Mouse (Mus musculus) heart, adult 2 months (tissue): ENCODE data around the gene Henmt1. TPM values are rescaled to one million over a fixed set of nuclear protein-coding genes. Genes with fewer than 3 reads are reported as not detected.

Experiments
- DNase-seq, 2 experiments: peaks; one replicate each; pipeline ENCODE4 v3.0.0; 2021
- H3K27ac ChIP-seq: fragments of 200-600 bp; 2 replicates; pipeline ENCODE4 v1.8.1; 2022
- H3K27me3 ChIP-seq: fragments of 200-500 bp; 2 replicates; pipeline ENCODE4 v1.6.1; 2012; ENCODE audit warnings: mild to moderate bottlenecking, low read length, inconsistent platforms, mixed read lengths; ENCODE audit not compliant: control insufficient read depth, insufficient read depth
- H3K36me3 ChIP-seq: fragments of 200-500 bp; 2 replicates; pipeline ENCODE4 v1.6.1; 2012; ENCODE audit warnings: low read length, inconsistent platforms; ENCODE audit not compliant: control insufficient read depth, insufficient read depth
- H3K4me1 ChIP-seq: fragments of 200-500 bp; 2 replicates; pipeline ENCODE4 v1.6.1; 2011; ENCODE audit warnings: low read length; ENCODE audit not compliant: control insufficient read depth, insufficient read depth
- H3K4me3 ChIP-seq: fragments of 200-600 bp; 2 replicates; pipeline ENCODE4 v1.8.1; 2022
- H3K79me2 ChIP-seq: fragments of 200-500 bp; replicated peaks from 2 replicates; pipeline ENCODE4 v1.6.1; 2012; ENCODE audit warnings: mild to moderate bottlenecking, inconsistent platforms, low read length, moderate library complexity, mixed read lengths; ENCODE audit not compliant: control insufficient read depth, insufficient read depth
- H3K9ac ChIP-seq: fragments of 200-500 bp; 2 replicates; pipeline ENCODE4 v1.6.1; 2012; ENCODE audit warnings: low read depth, mild to moderate bottlenecking, control low read depth, inconsistent platforms, low read length, mixed read lengths
- CTCF ChIP-seq: fragments of 200-600 bp; IDR thresholded peaks from 2 replicates; pipeline ENCODE4 v1.8.1; 2022; ENCODE audit warnings: antibody characterized with exemption, mild to moderate bottlenecking, moderate library complexity
- EP300 ChIP-seq: fragments of 200-500 bp; IDR thresholded peaks from 2 replicates; pipeline ENCODE4 v1.6.1; 2011; ENCODE audit warnings: low read depth, low read length, control low read depth; ENCODE audit not compliant: insufficient read depth
- POLR2A ChIP-seq: fragments of 200-500 bp; IDR thresholded peaks from 2 replicates; pipeline ENCODE4 v1.6.1; 2011; ENCODE audit warnings: mild to moderate bottlenecking, low read depth, low read length, control low read depth; ENCODE audit not compliant: insufficient read depth
- WGBS: fragments of 180-500 bp; shearing (Covaris S2); methylation state at CpG from one replicate; pipeline ENCODE4 v1.1.7; 2018; 5-methylcytosine and 5-hydroxymethylcytosine counted together
- intact Hi-C: fragments of 180-260 bp; cut with DNase I; formaldehyde crosslinking; loops from one replicate; pipeline ENCODE4 v1.15.1; 2025
- polyA plus RNA-seq: library from polyadenylated mRNA; depleted of rRNA; stranded (reverse); fragments of >200 nt; gene quantifications from 2 replicates; pipeline ENCODE4 v1.2.3, GENCODE M21; 2012
- total RNA-seq, 2 experiments: library from RNA; stranded (reverse); gene quantifications; 2 replicates each; pipeline ENCODE4 v1.2.3; 2021

Henmt1 gene
- total and polyA plus RNA-seq, 3 experiments, result not detected

DNA sequence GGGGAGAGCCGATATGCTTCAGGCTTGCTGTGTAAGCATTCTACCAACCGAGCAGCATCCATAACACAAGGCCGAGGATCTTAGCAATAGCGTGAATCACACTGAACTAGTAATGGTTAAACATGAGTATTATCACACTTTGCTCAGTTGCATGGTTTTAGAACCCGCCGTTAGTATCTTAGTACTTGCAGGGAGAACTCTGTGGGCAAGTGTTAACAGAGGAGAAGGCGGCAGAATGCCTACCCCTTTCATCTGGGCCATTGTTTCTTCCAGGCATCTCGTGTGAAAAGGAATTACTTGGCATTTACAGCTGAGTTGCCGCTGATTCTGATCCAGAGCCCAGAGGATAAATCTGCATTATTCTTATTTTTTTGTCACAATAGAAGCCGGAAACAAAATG is 1.3 kb downstream of the Henmt1 start:
- no peak for TF ChIP-seq EP300
- no peak for TF ChIP-seq CTCF
- no peak for TF ChIP-seq POLR2A
- no peak overlapping the region for H3K4me3 ChIP-seq
- no peak overlapping the region for H3K9ac ChIP-seq
- no peak for DNase-seq
- intact Hi-C loops, result no loop called here
- 87% methylated on average over 10 of the region's 10 CpGs for WGBS
- peaks cover 2% of the 10 kb centered on the region for H3K27me3 ChIP-seq
- no peaks in the 10 kb centered on the region for H3K4me1 ChIP-seq
- no peak overlapping the region for H3K27ac ChIP-seq
- H3K36me3 ChIP-seq, result no peaks in the 10 kb centered on the region
- no peaks in the 10 kb centered on the region for H3K79me2 ChIP-seq

DNA sequence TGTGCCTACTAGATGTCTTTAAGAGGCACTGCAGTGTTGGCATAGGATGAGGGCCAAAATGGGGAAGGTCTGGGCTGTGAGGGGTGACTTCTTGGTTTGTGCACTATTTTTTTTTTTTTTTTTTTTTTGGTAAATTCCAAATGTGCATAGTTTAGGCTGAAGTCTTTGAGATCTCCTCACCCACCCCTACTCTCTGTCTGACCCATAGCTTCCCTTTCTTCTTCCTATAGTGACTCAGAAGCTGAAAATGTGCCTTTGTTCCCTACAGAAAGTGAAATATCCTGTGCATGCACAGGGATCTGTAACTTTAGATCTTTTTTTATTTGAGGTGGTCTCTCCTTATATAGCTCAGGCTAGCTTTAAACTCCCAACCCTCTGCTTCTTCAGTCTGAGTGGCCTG is 18.3 kb downstream of the Henmt1 start:
- Histone ChIP-seq H3K4me1 (no peaks in the 10 kb centered on the region; the same call in 1 of the 2 replicates), H3K36me3 (no peaks in the 10 kb centered on the region), H3K27ac (no peak overlapping the region), H3K79me2 (no peaks in the 10 kb centered on the region), H3K27me3 (no peaks in the 10 kb centered on the region), H3K9ac (no peak overlapping the region), H3K4me3 (no peak overlapping the region)
- TF ChIP-seq POLR2A, result no peak
- TF ChIP-seq CTCF, result no peak
- TF ChIP-seq EP300, result no peak
- intact Hi-C loops, result no loop called here
- DNase-seq, result no peak

DNA sequence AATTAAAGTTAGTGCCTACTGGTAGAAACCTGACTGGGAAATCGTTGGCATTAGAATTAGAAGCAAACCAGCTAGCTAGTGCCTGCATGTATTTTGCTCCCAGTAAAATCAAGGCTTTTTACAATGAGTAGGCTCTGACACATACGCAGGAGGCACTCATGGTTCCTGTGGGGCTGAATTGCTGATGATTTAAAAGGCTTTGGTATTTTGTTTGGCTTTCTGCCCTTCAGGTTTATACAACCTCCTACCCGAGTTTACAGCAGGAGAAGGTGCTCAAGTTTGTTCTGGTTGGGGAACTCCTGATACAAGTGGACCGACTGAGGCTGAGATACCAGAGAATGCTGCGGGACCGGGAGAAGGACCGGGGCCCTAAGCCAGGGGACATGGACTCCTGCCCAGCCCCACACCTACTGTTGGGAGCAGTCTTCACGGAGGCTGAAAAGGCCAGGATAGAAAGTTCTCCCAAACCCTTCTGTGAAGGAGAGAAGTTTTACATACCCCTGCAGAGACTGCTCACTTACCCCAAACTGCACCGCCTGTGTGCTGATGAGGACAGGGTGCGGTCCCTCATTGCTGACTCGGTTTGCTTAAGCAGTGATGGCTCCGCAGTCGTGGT is 20.1 kb downstream of the Henmt1 start:
- no peaks in the 10 kb centered on the region for H3K79me2 ChIP-seq
- H3K4me3 ChIP-seq, result no peak overlapping the region
- no peaks in the 10 kb centered on the region for H3K27me3 ChIP-seq
- WGBS, result 60% methylated on average over 13 of the region's 13 CpGs
- no peaks in the 10 kb centered on the region; the same call in 1 of the 2 replicates for H3K4me1 ChIP-seq
- H3K36me3 ChIP-seq, result no peaks in the 10 kb centered on the region
- DNase-seq, result no peak
- no peak overlapping the region for H3K9ac ChIP-seq
- TF ChIP-seq EP300 (no peak), POLR2A (no peak), CTCF (no peak)
- intact Hi-C loops, result no loop called here
- no peak overlapping the region for H3K27ac ChIP-seq

DNA sequence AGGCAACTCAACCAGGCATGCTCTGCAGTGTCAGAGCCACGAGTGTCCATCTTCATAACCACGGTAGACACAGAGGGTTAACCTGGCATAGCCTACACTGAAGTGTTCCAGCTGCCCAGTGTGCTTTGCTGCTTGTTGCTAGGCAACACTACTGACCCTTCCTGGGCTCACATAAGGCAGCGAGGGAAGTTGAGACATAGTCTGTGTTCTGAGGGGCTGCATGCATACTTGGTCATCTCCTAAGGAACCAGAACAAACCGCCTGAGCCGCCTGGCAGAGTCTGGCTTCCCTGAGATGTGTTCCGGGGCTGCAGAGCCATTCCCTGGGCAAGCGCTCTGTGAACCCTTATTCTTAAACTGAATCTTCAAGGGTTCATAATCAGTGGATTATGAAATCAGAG is 21.6 kb downstream of the Henmt1 start:
- H3K4me3 ChIP-seq, result no peak overlapping the region
- no peak overlapping the region for H3K9ac ChIP-seq
- no peaks in the 10 kb centered on the region for H3K36me3 ChIP-seq

DNA sequence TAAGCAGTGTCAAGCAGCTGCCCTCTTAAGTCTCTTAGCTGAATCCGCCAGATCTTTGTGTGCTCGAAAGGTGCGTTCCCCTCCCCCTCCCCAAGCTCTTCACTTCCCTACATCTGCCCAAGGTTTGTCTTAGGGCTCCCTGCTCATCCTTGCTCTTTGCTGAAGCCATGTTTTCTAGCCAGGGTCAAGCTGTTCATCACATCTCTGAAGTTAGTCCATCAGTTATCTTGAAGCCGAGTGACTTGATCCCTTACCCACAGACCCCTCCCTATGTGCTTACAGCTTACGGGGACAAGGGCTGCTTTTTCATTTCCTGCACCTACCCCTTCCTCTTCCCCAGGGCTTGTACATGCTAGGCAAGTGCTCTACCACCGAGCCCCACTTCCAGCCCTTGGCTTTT is 22.0 kb downstream of the Henmt1 start:
- H3K36me3 ChIP-seq, result no peaks in the 10 kb centered on the region
- H3K27ac ChIP-seq, result no peak overlapping the region
- no peak for TF ChIP-seq POLR2A
- TF ChIP-seq EP300, result no peak
- TF ChIP-seq CTCF, result no peak
- H3K9ac ChIP-seq, result no peak overlapping the region
- H3K27me3 ChIP-seq, result no peaks in the 10 kb centered on the region
- H3K79me2 ChIP-seq, result no peaks in the 10 kb centered on the region
- DNase-seq, result no peak
- 51% methylated on average over 6 of the region's 6 CpGs for WGBS
- H3K4me1 ChIP-seq, result no peaks in the 10 kb centered on the region; the same call in 1 of the 2 replicates
- intact Hi-C loops, result no loop called here
- no peak overlapping the region for H3K4me3 ChIP-seq

More for the DNA sequence above, 21.6 kb downstream of the Henmt1 start:
- Histone ChIP-seq H3K27me3 (no peaks in the 10 kb centered on the region), H3K79me2 (no peaks in the 10 kb centered on the region), H3K27ac (no peak overlapping the region), H3K4me1 (no peaks in the 10 kb centered on the region; the same call in 1 of the 2 replicates)
- 53% methylated on average over 7 of the region's 7 CpGs for WGBS
- intact Hi-C loops, result no loop called here
- TF ChIP-seq POLR2A (no peak), EP300 (no peak), CTCF (no peak)
- DNase-seq, result no peak

DNA sequence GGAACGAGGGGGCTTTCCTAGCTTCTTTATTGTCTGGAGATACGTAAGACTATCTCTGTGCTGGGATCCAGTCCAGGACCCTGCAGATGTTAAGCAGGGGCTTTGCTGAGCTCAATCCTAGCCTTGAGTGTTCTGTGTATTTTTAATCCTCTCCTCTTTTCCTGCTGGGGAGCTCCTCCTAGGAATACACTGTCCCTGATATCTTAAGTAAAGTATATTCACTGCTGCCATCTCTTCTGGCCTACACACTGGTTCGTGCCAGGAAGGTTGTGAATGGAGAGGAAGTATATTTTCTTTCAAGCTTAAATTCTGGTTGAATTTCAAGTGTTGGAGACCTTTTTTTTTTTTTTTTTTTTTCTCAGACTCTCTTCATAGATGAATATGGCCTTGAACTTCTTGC is 23.6 kb downstream of the Henmt1 start:
- no peak for DNase-seq
- H3K4me3 ChIP-seq, result no peak overlapping the region
- intact Hi-C loops, result no loop called here
- no peaks in the 10 kb centered on the region for H3K36me3 ChIP-seq
- no peak overlapping the region for H3K27ac ChIP-seq
- no peak overlapping the region for H3K9ac ChIP-seq
- H3K79me2 ChIP-seq, result no peaks in the 10 kb centered on the region
- no peaks in the 10 kb centered on the region; the same call in 1 of the 2 replicates for H3K4me1 ChIP-seq
- TF ChIP-seq EP300 (no peak), CTCF (no peak), POLR2A (no peak)
- 66% methylated on average over 3 of the region's 3 CpGs for WGBS
- H3K27me3 ChIP-seq, result no peaks in the 10 kb centered on the region
